Mouse (Mus musculus) MEL (cell line): ENCODE data around the gene Gm29797. TPM values are rescaled to one million over a fixed set of nuclear protein-coding genes. Genes with fewer than 3 reads are reported as not detected.

Source experiments
- DNase-seq: peaks from one replicate; pipeline ENCODE4 v3.0.0; 2011; ENCODE audit warnings: low read depth, low spot score
- H3K27ac ChIP-seq: 2 replicates; pipeline ENCODE4 v1.5.1; 2012; ENCODE audit warnings: low read depth, mild to moderate bottlenecking, control low read depth, low read length, moderate library complexity; ENCODE audit not compliant: control insufficient read depth
- H3K27me3 ChIP-seq, 2 experiments: fragments of 150-350 bp in 1 of 2; sonication (generic) in 1 of 2; 2 replicates each; pipeline ENCODE4 v1.6.1; 2012; ENCODE audit warnings: low read length in 2 of 2, mild to moderate bottlenecking in 2 of 2, improper control_type of control experiment in 1 of 2, moderate library complexity in 1 of 2; ENCODE audit not compliant: insufficient read depth in 2 of 2, control insufficient read depth in 1 of 2
- H3K36me3 ChIP-seq, 2 experiments: 2 replicates each; pipeline ENCODE4 v1.6.1; 2012 to 2014; ENCODE audit warnings: low read length in 2 of 2, improper control_type of control experiment in 1 of 2, inconsistent platforms in 1 of 2, mild to moderate bottlenecking in 1 of 2; ENCODE audit not compliant: insufficient read depth in 2 of 2, control insufficient read depth in 1 of 2
- H3K4me1 ChIP-seq, 2 experiments: fragments of 150-350 bp in 1 of 2; sonication (generic) in 1 of 2; 2 replicates each; pipeline ENCODE4 v1.6.1; 2012; ENCODE audit warnings: low read length in 2 of 2, improper control_type of control experiment in 1 of 2, mild to moderate bottlenecking in 1 of 2; ENCODE audit not compliant: insufficient read depth in 2 of 2, control insufficient read depth in 1 of 2
- H3K4me3 ChIP-seq, 2 experiments: fragments of 150-350 bp in 1 of 2; sonication (generic) in 1 of 2; 2 replicates each; pipeline ENCODE4 v1.5.1; 2012; ENCODE audit warnings: low read depth in 2 of 2, low read length in 2 of 2, mild to moderate bottlenecking in 2 of 2, moderate library complexity in 2 of 2, control low read depth in 1 of 2, improper control_type of control experiment in 1 of 2; ENCODE audit not compliant: control insufficient read depth in 1 of 2, insufficient read depth in 1 of 2
- H3K79me2 ChIP-seq: 2 replicates; pipeline ENCODE4 v1.6.1; 2012; ENCODE audit warnings: mild to moderate bottlenecking, low read length, moderate library complexity; ENCODE audit not compliant: control insufficient read depth, poor library complexity, insufficient read depth
- H3K9ac ChIP-seq: 2 replicates; pipeline ENCODE4 v1.6.1; 2012; ENCODE audit warnings: low read depth, mild to moderate bottlenecking, control low read depth, low read length, moderate library complexity; ENCODE audit not compliant: control insufficient read depth, poor library complexity, severe bottlenecking
- H3K9me3 ChIP-seq: fragments of 150-350 bp; sonication (generic); replicated peaks from 2 replicates; pipeline ENCODE4 v1.6.1; 2012; ENCODE audit warnings: mild to moderate bottlenecking, low read length, improper control_type of control experiment, moderate library complexity; ENCODE audit not compliant: insufficient read depth
- CTCF ChIP-seq, 3 experiments: IDR thresholded peaks in 2 of 3; conservative IDR thresholded peaks in 1 of 3; 2 replicates each; pipeline ENCODE4 v1.5.1; 2011 to 2012; ENCODE audit warnings: low read length in 3 of 3, low read depth in 2 of 3, mild to moderate bottlenecking in 2 of 3, improper control_type of control experiment in 1 of 3, inconsistent platforms in 1 of 3, mixed read lengths in 1 of 3, moderate library complexity in 1 of 3; ENCODE audit not compliant: control insufficient read depth in 1 of 3, insufficient read depth in 1 of 3, poor library complexity in 1 of 3, severe bottlenecking in 1 of 3
- ELF1 ChIP-seq: IDR thresholded peaks from 2 replicates; pipeline ENCODE4 v1.6.1; 2014; ENCODE audit warnings: low read depth, mild to moderate bottlenecking, inconsistent platforms, low read length, improper control_type of control experiment, moderate library complexity
- EP300 ChIP-seq, 2 experiments: IDR thresholded peaks; 2 replicates each; pipeline ENCODE4 v1.6.1; 2011; ENCODE audit warnings: improper control_type of control experiment in 2 of 2, low read length in 2 of 2, low read depth in 1 of 2, mild to moderate bottlenecking in 1 of 2
- ETS1 ChIP-seq: IDR thresholded peaks from 2 replicates; pipeline ENCODE4 v1.6.1; 2012; ENCODE audit warnings: low read depth, mild to moderate bottlenecking, inconsistent platforms, low read length, improper control_type of control experiment, moderate library complexity
- GABPA ChIP-seq: IDR thresholded peaks from 2 replicates; pipeline ENCODE4 v1.6.1; 2012; ENCODE audit warnings: low read depth, mild to moderate bottlenecking, inconsistent platforms, low read length, improper control_type of control experiment, moderate library complexity
- HCFC1 ChIP-seq: IDR thresholded peaks from 2 replicates; pipeline ENCODE4 v1.6.1; 2012; ENCODE audit warnings: low read depth, mild to moderate bottlenecking, inconsistent platforms, low read length, improper control_type of control experiment, moderate library complexity
- MYC ChIP-seq: IDR thresholded peaks from 2 replicates; pipeline ENCODE4 v1.6.1; 2011; ENCODE audit warnings: low read depth, mild to moderate bottlenecking, low read length, improper control_type of control experiment, moderate library complexity
- NELFE ChIP-seq: IDR thresholded peaks from 2 replicates; pipeline ENCODE4 v1.6.1; 2011; ENCODE audit warnings: low read depth, low read length, improper control_type of control experiment
- NRF1 ChIP-seq: IDR thresholded peaks from 2 replicates; pipeline ENCODE4 v1.6.1; 2014; ENCODE audit warnings: low read depth, mild to moderate bottlenecking, inconsistent platforms, low read length, improper control_type of control experiment, moderate library complexity; ENCODE audit not compliant: poor library complexity, insufficient read depth, severe bottlenecking
- POLR2A ChIP-seq, 2 experiments: IDR thresholded peaks; 2 replicates each; pipeline ENCODE4 v1.6.1; 2011 to 2012; ENCODE audit warnings: low read length in 2 of 2, mild to moderate bottlenecking in 2 of 2, control low read depth in 1 of 2, improper control_type of control experiment in 1 of 2, low read depth in 1 of 2, moderate library complexity in 1 of 2; ENCODE audit not compliant: control insufficient read depth in 1 of 2, insufficient read depth in 1 of 2, poor library complexity in 1 of 2
- RAD21 ChIP-seq: IDR thresholded peaks from 2 replicates; pipeline ENCODE4 v1.6.1; 2011; ENCODE audit warnings: mild to moderate bottlenecking, low read depth, low read length, improper control_type of control experiment
- SIN3A ChIP-seq: IDR thresholded peaks from 2 replicates; pipeline ENCODE4 v1.6.1; 2012; ENCODE audit warnings: low read length, improper control_type of control experiment, inconsistent platforms
- SMC3 ChIP-seq: IDR thresholded peaks from 2 replicates; pipeline ENCODE4 v1.6.1; 2011; ENCODE audit warnings: low read depth, low read length, improper control_type of control experiment
- UBTF ChIP-seq: IDR thresholded peaks from 2 replicates; pipeline ENCODE4 v1.6.1; 2012; ENCODE audit warnings: low read depth, mild to moderate bottlenecking, inconsistent platforms, low read length, improper control_type of control experiment, moderate library complexity, borderline replicate concordance; ENCODE audit not compliant: insufficient read depth
- ZC3H11A ChIP-seq: IDR thresholded peaks from 2 replicates; pipeline ENCODE4 v1.6.1; 2012; ENCODE audit warnings: low read depth, mild to moderate bottlenecking, inconsistent platforms, low read length, improper control_type of control experiment
- ZNF384 ChIP-seq: IDR thresholded peaks from 2 replicates; pipeline ENCODE4 v1.6.1; 2012; ENCODE audit warnings: low read depth, mild to moderate bottlenecking, inconsistent platforms, low read length, improper control_type of control experiment
- polyA plus RNA-seq, 2 experiments: library from polyadenylated mRNA; stranded (reverse) in 1 of 2; unstranded in 1 of 2; fragments of >175 nt in 1 of 2; fragments of >200 nt in 1 of 2; gene quantifications; 2 replicates each; pipeline versions ENCODE4 v1.2.1 to v1.2.4; 2012; ENCODE audit warnings: low replicate concordance in 2 of 2, low read depth in 1 of 2; ENCODE audit not compliant: insufficient read length in 2 of 2, insufficient read depth in 1 of 2, missing spikeins in 1 of 2
- total RNA-seq: library from RNA; depleted of rRNA; stranded (reverse); fragments of 300-350 nt; gene quantifications from 2 replicates; pipeline ENCODE4 v1.2.3, GENCODE M21; 2012; rRNA removed

Gm29797 gene
- total and polyA plus RNA-seq, 3 experiments, result not detected

DNA sequence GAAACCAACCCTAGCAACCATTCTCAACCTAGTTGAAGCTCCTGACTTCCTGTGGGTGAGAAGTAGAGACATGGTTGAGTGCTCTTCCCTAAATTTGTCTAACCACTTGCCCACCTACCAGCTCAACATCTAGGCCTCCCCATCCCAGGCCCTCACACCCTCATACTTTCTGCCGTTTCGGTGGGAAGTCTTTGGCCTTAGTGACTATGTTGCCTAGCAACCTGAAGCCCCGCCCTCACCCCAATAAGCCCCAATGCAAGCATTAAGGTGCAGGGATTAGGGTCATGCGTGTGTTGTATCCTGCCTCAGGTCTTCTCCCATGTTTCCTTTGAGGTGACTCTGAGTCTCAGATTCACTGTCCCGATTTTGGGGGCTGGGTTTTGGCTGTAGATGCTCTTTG is 41.4 kb downstream of the Gm29797 start, which contains the start of gene Lkaaear1:
Gene Lkaaear1, minus strand, starts transcription at position 202 of the 400 bp plus-strand sequence.
- Histone ChIP-seq H3K79me2 (peaks cover 5% of the 10 kb centered on the region; the same call in 1 of the 2 replicates), H3K4me3 (no peak within 1 kb of the TSS), H3K9ac (no peak within 1 kb of the TSS), H3K27ac (no peak within 1 kb of the TSS), H3K4me1 (peaks cover 0 to 7% of the 10 kb centered on the region in 2 experiments; a peak in 2 of 4 replicates), H3K9me3 (no peaks in the 10 kb centered on the region), H3K36me3 (no peaks in the 10 kb centered on the region; a peak in 1 of 4 replicates), H3K27me3 (no peaks in the 10 kb centered on the region; a peak in 1 of 4 replicates)
- DNase-seq, result no peak
- TF ChIP-seq EP300 (IDR thresholded peaks at IDR 0.05; ENCODE audit: low read depth in 1 of 2, low read length in 2 of 2), result no peak
- no peak for TF ChIP-seq MYC
- TF ChIP-seq CTCF (IDR thresholded peaks at IDR 0.05 in 2 of 3, conservative IDR thresholded peaks at IDR 0.05 in 1 of 3; ENCODE audit: control insufficient read depth in 1 of 3, insufficient read depth in 1 of 3, low read depth in 2 of 3, low read length in 3 of 3, poor library complexity in 1 of 3, severe bottlenecking in 1 of 3), result no peak
- no peak for TF ChIP-seq UBTF

DNA sequence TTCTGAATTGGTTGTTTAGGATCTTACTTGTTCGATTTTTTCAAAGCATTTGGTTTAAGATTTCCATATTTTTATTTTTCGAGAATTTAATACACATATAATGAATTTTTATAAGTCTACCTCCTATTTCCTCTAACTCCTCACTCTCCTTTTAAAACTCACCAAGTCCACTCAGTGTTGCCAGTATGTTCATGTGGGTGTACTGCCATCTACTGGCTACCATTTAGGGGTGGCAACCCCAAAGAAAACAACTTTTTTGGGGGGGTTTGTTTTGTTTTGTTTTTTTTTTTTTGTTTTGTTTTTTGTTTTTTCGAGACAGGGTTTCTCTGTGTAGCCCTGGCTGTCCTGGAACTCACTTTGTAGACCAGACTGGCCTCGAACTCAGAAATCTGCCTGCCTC is 49.8 kb downstream of the Gm29797 start:
- Histone ChIP-seq H3K36me3 (peaks cover 0 to 7% of the 10 kb centered on the region in 2 experiments; a peak in 1 of 4 replicates), H3K27ac (no peak overlapping the region)
- peak; percentile 73 for DNase-seq

More for the DNA sequence above, 49.8 kb downstream of the Gm29797 start:
- Histone ChIP-seq H3K9ac (no peak overlapping the region), H3K9me3 (no peaks in the 10 kb centered on the region), H3K27me3 (no peaks in the 10 kb centered on the region; a peak in 1 of 4 replicates), H3K4me1 (peaks cover 3% of the 10 kb centered on the region in 2 experiments; a peak in 2 of 4 replicates), H3K4me3 (no peak overlapping the region), H3K79me2 (no peaks in the 10 kb centered on the region)
- TF ChIP-seq HCFC1 (no peak), ELF1 (0 out of 2 replicates have a peak, but pooled peaks have one; percentile 12), SMC3 (peak; percentile 81), EP300 (IDR thresholded peaks at IDR 0.05; ENCODE audit: low read depth in 1 of 2, low read length in 2 of 2) (no peak), ZC3H11A (peak; percentile 85), GABPA (no peak), CTCF (IDR thresholded peaks at IDR 0.05 in 2 of 3, conservative IDR thresholded peaks at IDR 0.05 in 1 of 3; ENCODE audit: control insufficient read depth in 1 of 3, insufficient read depth in 1 of 3, low read depth in 2 of 3, low read length in 3 of 3, poor library complexity in 1 of 3, severe bottlenecking in 1 of 3) (peak; percentile 37 to 79 (median 66)), SIN3A (no peak), RAD21 (peak; percentile 85), NELFE (no peak), POLR2A (IDR thresholded peaks at IDR 0.05; ENCODE audit: control insufficient read depth in 1 of 2, insufficient read depth in 1 of 2, low read depth in 1 of 2, low read length in 2 of 2, poor library complexity in 1 of 2) (no peak), ZNF384 (peak; percentile 67), ETS1 (no peak), NRF1 (no peak)

Other genes with a start within 250 kb of the Gm29797 start
- 0.10 and 0.23 TPM in 2 replicates for gene Zbtb46, start 197.6 kb upstream of the Gm29797 start, total RNA-seq
- under 1 TPM in 1 of 2 experiments, not detected in 1; 0.64 TPM for gene Zbtb46, start 197.6 kb upstream of the Gm29797 start, polyA plus RNA-seq
- gene Abhd16b, start 163.8 kb upstream of the Gm29797 start, total RNA-seq, result not detected in 2 replicates
- under 1 TPM in 1 of 2 experiments, not detected in 1; 0.08 TPM for gene Abhd16b, start 163.8 kb upstream of the Gm29797 start, polyA plus RNA-seq
- 88.2 and 99.5 TPM in 2 replicates for gene Tpd52l2, start 159.9 kb upstream of the Gm29797 start, total RNA-seq
- gene Tpd52l2, start 159.9 kb upstream of the Gm29797 start, polyA plus RNA-seq, result 100 to 1,000 TPM in 1 of 2 experiments, not detected in 1; 119 TPM
- 50.6 and 51.9 TPM in 2 replicates for gene Dnajc5, start 136.5 kb upstream of the Gm29797 start, total RNA-seq
- gene Dnajc5, start 136.5 kb upstream of the Gm29797 start, polyA plus RNA-seq, result 100 to 1,000 TPM in 1 of 2 experiments, 10 to 100 TPM in 1; 57.9 to 338 TPM
- gene Uckl1, start 72.1 kb upstream of the Gm29797 start, total RNA-seq, result 15.2 and 15.6 TPM in 2 replicates
- gene Uckl1, start 72.1 kb upstream of the Gm29797 start, polyA plus RNA-seq, result 10 to 100 TPM in 1 of 2 experiments, not detected in 1; 24.6 TPM
- gene Prpf6, start 65.2 kb upstream of the Gm29797 start, total RNA-seq, result 56.0 and 58.7 TPM in 2 replicates
- gene Prpf6, start 65.2 kb upstream of the Gm29797 start, polyA plus RNA-seq, result 10 to 100 TPM in 1 of 2 experiments, not detected in 1; 69.4 TPM
- 13.4 and 15.5 TPM in 2 replicates for gene Zfp512b, start 64.2 kb upstream of the Gm29797 start, total RNA-seq
- gene Zfp512b, start 64.2 kb upstream of the Gm29797 start, polyA plus RNA-seq, result 10 to 100 TPM in 1 of 2 experiments, not detected in 1; 37.6 TPM
- 0.56 and 0.89 TPM in 2 replicates for gene Samd10, start 57.8 kb upstream of the Gm29797 start, total RNA-seq
- gene Samd10, start 57.8 kb upstream of the Gm29797 start, polyA plus RNA-seq, result 1 to 10 TPM in 1 of 2 experiments, not detected in 1; 4.6 TPM
- gene Sox18, start 14.6 kb downstream of the Gm29797 start, total RNA-seq, result not detected in 2 replicates
- under 1 TPM in 1 of 2 experiments, not detected in 1; 0.04 TPM for gene Sox18, start 14.6 kb downstream of the Gm29797 start, polyA plus RNA-seq
- 6.7 and 7.3 TPM in 2 replicates for gene Tcea2, start 23.3 kb downstream of the Gm29797 start, total RNA-seq
- gene Tcea2, start 23.3 kb downstream of the Gm29797 start, polyA plus RNA-seq, result 10 to 100 TPM in 1 of 2 experiments, not detected in 1; 17.0 TPM
- 45.5 and 46.2 TPM in 2 replicates for gene Rgs19, start 36.9 kb downstream of the Gm29797 start, total RNA-seq
- 100 to 1,000 TPM in 1 of 2 experiments, not detected in 1; 157 TPM for gene Rgs19, start 36.9 kb downstream of the Gm29797 start, polyA plus RNA-seq
- not detected in 2 replicates for gene Lkaaear1, start 41.4 kb downstream of the Gm29797 start, total RNA-seq
- not detected for gene Lkaaear1, start 41.4 kb downstream of the Gm29797 start, polyA plus RNA-seq
- gene Oprl1, start 58.0 kb downstream of the Gm29797 start, total RNA-seq, result 0.04 TPM in 1 of 2 replicates, not detected in the other
- gene Oprl1, start 58.0 kb downstream of the Gm29797 start, polyA plus RNA-seq, result under 1 TPM in 1 of 2 experiments, not detected in 1; 0.25 TPM
- gene Myt1, start 106.3 kb downstream of the Gm29797 start, total RNA-seq, result not detected in 2 replicates
- not detected for gene Myt1, start 106.3 kb downstream of the Gm29797 start, polyA plus RNA-seq
- gene Pcmtd2, start 180.8 kb downstream of the Gm29797 start, total RNA-seq, result 9.9 and 10.3 TPM in 2 replicates
- gene Pcmtd2, start 180.8 kb downstream of the Gm29797 start, polyA plus RNA-seq, result 10 to 100 TPM in 1 of 2 experiments, not detected in 1; 13.6 TPM
- gene Polr3k, start 207.3 kb downstream of the Gm29797 start, total RNA-seq, result 41.2 and 50.3 TPM in 2 replicates
- gene Polr3k, start 207.3 kb downstream of the Gm29797 start, polyA plus RNA-seq, result 10 to 100 TPM in 1 of 2 experiments, not detected in 1; 37.6 TPM